Mouse (Mus musculus): ENCODE measurements around the gene Zfp609.

Gene Zfp609

DNA sequence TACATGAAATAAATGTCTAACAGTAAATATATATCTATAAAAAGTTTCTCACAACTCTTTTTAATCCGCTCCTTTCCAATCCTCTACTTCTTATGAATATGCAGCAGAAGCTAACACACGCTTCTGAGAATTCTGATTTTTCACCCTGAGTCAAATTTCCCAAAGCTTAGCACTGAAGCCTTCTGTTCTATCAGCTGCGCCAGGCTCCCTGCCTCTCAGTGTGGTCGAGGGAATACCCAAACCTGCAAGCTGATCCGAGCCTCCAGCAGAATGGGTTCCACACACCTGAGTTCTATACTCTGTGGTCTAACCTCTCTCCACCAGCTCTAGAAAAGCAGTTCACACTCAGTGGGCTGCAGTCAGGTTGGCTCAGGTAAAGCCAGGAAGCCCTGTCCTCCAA, 68.1 kb downstream of the Zfp609 start:
- peak; percentile 51 for DNase-seq

DNA sequence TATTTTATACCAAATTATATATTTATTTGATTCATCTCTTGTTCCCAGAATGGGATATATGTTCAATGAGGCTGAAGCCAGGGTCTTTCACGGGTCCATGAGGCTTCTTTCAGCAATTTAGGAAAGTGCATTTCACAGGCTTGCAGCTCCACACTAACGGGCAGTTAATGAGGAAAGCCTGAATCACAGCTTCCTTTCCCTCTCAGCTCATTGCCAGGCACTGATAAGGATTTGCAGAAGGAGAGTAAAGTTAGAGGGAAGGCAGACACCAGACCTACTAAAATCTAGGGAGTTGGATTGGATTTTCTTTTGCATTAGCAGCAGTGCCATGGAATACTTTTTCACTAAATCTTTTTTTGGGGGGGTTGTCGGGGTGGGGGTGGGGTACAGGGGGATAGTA, 69.5 kb downstream of the Zfp609 start:
- DNase-seq: peak; percentile 35

DNA sequence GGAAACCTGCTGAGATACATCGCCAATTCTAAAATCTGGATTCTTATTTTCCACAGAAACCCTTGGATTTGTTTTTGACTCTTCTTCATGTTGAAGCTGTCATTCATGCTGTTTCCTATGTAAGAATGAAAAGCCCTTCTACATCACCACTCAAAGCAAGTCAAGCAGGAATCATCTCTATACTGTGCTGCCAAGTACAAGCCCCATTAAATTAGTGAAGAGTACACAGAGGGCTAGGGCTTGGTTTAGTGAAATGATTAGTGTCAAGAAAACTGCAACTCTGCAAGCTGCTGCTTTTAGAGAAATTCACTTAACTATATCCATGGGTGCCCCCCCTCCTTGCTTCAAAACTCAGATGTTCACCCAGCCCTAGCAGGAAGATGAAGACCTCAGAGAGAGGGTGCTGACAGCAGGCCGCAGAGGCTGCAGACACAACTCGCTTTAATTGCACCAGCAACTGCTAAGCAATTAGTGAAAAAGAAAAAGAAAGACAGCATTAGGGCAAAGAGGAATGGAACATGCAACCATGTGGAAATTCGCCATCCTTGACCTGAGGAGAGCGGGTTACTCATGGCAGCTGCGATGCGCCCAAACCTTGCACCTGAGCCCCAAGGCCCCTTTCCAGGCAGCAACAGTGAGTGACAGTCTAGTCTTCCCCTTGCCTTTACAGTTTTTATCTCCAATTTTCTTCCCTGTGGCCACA, 71.5 kb downstream of the Zfp609 start:
- DNase-seq: peak; percentile 40

DNA sequence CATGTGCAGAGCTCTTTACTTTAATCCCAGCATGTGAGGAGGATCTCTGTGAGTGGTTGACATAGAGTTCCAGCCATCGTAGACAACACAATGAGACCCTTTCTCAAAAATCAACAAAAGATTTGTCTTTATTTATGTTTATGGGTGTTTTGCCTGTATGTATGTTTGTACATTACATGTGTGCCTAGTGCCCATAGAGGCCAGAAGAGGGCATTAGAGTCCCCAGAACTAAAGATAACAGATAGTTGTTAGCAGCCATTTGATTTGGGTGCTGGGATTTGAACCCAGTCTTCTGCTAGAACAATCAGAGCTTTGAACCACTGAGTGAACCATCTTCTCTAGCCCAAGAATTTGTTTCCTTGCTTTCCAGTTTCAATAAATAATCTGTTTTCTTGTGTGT, 72.2 kb downstream of the Zfp609 start:
- DNase-seq: peak; percentile 12

GRCm38 (mm10) chr9:65752632-65753031, 74.7 kb downstream of the Zfp609 start:
- peak; percentile 54 for DNase-seq

DNA sequence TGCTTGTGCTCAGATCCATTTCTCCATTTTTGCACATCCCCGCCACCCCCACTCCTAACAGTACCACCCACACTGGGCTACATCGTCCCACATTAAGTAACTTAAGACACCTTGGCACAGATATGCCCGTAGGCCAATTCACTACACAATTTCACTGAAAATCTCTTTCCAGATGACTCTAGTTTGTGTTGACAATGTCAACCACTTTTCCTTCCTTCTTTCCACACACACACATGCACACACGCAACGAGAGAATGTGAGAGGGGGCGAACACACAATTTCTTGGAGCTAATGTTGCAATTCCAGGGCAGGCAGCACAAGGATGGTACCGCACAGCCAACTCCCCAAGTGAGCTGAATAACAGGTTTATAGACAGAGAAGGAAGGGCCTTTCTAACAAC, 75.5 kb downstream of the Zfp609 start:
- DNase-seq: peak; percentile 53

DNA sequence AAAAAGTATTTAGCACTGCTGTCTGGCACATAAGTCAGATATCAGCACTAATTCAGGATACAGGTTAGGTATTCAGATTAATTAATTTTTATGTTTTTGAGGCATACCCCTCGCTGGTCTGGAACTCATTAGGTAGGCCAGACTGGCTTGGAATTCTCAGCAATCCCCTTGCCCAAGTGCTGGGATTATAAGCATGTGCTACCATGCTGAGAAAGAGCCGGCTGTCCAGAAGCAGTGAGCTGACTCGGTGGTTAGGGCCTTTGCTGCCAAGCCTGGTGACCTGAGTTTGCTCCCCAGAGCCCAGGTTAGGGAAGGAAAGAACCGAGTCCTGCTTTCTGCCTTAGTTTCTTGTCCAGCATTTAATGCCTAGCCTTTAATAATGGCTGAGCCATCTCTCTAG, 79.3 kb downstream of the Zfp609 start:
- peak; percentile 43 for DNase-seq

DNA sequence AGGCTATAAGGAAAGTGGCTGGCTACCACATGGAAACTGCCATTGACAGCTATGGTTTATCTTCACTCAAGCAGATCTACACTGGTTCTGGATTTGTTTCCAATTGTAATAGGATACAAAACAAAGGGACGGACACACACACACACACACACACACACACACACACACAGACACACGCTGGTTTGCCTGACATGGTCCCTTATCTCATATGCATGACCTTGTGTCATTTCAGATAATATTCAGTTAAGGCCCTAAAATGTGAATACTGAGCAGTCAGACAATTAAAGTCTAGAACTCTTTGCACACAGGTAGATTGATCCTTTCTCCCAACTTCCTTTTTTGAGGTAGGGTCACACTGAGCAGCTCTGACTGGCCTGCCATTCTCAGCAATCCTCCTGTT, 80.9 kb downstream of the Zfp609 start:
- DNase-seq: peak; percentile 73

GRCm38 (mm10) chr9:65745456-65745855, 81.9 kb downstream of the Zfp609 start:
- DNase-seq: peak; percentile 60

DNA sequence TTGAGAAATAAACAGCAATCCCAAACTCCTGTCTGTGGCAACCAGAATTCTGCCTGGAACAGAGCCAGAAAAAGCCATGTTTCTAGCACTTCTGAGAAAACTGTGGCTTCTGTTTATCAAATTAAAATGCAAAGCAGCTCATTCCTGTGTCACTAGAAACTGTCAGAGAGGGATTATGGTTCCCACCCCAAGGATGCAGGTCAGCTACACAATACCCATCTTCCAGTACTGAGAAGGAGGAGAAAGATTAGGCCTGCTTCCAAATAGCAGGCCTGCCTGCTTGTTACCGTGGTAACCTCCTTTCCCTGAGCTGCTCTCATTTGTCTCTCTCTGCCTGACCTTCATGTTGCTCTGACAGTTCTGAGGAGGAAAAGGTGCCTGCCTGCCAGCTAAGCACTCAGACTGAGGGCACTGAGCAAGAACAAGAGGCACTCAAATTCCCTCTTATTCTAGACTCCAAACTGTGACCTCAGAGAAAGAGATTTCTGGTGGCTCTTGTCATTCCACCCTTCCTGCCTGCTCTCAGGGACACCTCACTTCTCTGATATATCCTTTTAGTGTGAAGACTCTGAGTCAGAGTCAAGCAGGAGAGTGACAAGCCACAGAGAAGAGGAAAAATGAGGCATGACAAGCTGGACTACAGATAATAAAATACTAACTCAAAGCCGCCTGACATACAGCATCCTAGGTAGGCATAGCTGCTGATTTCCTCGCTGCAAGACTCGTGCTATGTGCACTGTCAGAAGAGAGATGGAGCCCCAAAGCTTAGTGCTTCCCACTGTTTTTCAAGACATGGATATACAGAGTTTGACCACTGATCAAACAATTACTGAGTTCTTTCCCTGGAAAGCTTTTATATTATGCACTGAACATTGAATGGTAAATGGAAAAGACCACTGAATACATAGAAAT, 82.9 kb downstream of the Zfp609 start:
- peak; percentile 93 for DNase-seq

DNA sequence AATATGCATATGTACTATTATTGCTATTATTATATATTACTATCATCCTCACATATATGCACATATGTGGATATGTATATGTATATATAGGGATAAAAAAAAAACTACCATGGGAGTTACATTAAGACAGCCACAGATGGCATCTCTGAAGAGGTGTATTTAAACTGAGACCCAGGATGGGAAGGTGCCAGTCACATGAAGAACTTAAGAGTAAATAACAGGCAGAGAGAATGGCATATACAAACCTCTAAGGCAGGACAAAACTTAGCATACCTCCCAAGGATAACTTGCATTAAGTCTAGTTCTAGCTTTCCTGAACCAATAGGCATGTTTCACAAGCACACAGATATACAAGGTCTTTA, 83.6 kb downstream of the Zfp609 start:
- DNase-seq: no peak

- peak; percentile 75 for DNase-seq
These were observed 84.0 kb downstream of the Zfp609 start for GRCm38 (mm10) chr9:65743322-65743721.

DNA sequence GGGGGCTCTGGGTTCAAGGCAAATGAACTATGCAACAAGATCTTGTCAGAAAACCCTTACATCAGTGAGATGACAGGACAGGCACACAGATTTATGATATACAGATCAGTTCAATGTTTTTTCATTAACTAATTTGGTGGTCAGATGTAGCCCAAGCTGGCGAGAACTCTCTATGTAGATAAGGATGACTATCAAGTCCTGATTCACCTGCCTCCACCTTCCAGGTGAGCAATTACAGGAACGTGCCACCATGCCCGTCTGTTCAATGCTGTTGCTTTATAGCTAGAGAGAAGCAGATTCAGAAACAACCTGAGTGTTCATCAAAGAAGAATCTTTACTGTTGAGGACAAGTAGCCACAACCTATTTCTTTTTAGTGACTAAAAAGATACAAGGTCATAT, 84.6 kb downstream of the Zfp609 start:
- DNase-seq: peak; percentile 76

GRCm38 (mm10) chr9:65741066-65741852, 86.1 kb downstream of the Zfp609 start:
- peak; percentile 83 for DNase-seq

DNA sequence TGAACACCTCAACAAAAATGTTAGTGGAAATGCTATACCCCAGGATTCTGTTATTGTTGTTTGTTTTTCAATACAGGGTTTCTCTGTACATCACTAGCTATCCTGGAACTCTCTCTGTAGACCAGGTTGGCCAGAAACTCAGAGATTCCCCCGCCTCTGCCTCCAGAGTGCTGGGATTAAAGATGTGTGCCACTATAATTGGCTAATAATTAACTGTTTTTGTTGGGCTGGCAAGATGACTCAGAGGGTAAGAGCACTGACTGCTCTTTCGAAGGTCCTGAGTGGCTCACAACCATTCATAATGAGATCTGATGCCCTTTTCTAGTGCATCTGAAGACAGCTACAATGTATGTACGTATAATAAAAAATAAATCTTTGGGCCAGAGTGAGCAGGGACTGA, 92.4 kb downstream of the Zfp609 start:
- DNase-seq: peak; percentile 34

GRCm38 (mm10) chr9:65728588-65728987, 98.8 kb downstream of the Zfp609 start:
- peak; percentile 27 for DNase-seq

DNA sequence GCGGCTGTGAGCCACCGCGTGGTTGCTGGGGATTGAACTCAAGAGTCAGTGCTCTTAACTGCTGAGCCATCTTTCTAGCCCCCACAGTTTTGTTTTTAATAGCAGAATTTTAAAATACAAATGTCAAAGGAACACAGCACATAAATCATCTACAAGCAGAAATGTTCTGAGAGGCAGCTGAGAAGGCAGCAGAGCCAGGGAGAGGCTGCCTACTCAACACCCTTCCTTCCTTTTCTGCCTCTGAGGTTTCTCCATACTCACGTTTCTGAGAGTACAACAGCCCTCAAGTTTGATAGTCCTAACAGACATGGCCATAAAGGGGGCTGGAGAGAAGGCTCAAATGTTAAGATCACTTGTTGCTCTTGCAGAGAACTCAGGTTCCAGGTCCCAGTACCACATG, 99.9 kb downstream of the Zfp609 start:
- peak; percentile 8 for DNase-seq

- DNase-seq: peak; percentile 89
These were observed 100.9 kb downstream of the Zfp609 start for GRCm38 (mm10) chr9:65726431-65726830.

- DNase-seq: no peak
These were observed 102.1 kb downstream of the Zfp609 start for GRCm38 (mm10) chr9:65725291-65725622.

DNA sequence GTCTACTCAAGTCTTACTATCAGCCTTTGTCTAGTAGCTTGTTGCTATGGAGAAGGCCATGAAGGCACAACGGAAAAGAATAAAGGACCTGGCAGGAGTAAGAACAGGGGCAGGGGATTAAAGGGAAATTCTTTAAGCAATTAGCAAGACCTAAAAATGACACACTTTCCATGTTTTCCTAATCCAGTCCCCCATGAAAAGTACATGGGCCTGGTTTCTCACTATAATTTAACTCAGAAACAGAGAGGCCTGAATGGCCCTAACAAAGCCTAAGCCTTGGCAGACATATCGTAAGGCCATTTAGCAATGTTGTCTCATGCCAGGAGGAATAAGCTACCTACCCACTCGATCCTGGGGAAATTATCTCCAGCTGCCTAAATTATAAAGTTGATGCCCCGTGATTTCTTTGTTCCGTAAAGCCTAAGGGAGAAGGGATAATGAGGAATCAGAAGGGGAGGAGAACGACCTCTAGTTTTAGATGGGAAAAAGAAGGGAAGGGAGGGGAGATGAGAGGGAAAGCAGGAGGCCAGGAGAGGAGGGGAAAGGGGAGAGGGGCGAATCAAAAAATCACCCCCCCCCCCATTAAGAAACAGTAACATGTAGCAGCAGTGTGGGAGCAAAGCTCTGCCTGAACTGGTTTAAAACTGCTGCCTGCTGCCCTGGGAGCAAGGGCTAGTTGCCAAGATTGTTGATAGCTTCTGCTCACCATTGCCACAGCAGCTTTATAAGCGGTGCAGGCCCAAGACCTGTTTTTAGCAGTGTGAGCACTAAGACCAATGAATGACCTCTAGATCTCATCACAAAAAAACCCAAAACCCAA, 102.7 kb downstream of the Zfp609 start:
- peak; percentile 94 for DNase-seq

DNA sequence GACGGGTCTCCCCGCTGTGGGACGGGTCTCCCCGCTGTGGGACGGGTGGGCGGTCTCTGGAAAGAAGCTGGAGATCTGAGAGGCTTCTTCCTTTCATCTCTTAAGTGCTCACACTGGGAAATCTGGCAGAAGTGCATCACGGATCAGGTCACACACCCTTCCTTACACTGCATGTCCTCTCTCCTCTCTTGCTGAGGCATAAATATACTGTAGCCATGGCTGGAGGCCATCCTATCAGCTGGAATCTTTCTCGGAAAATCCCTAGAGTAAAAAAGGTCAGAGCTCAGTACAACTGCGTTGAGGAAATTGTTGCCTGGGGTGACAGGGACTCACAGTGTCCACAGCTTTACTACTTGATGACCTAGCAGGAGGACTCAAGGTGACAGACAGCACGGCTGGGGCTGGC, 106.2 kb downstream of the Zfp609 start:
- peak; percentile 94 for DNase-seq

DNA sequence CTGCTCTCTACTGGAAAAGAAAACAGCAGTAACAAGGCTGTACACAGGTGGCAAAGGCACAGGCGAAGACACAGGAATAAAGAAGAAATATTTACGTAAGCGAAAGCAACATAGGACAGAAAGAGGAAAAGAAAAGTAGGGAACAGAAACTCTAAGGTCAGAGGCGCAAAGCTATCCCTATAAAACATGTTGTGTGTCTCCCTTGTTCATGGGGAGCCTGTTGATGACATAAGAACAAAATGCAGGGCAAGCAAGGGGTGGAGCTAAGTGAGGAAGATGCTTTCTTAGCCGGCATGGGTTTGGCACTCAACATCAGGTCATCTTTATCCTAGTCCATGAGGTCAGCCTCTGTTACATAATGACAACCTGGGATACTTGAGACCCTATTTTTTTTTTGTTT, 109.2 kb downstream of the Zfp609 start:
- no peak for DNase-seq
